Comparison of ENCODE assay signal across 18 mouse cellular contexts in genomic region chr7:115835005-115835404, GRCm38 (mm10).
"Had no signal": no experiment of that assay in that cellular context is flagged by ENCODE, and none has a peak within 500 bp of the region (broad histone marks: within the 10 kb centered on the region; RNA-seq: fewer than 3 reads in every experiment).

No protein-coding gene starts in this region.

- H3K27me3 ChIP-seq: midbrain, embryonic 12.5 days; neural tube, embryonic 13.5 days; neural tube, embryonic 15.5 days had no signal

- ATAC-seq: midbrain, embryonic 16.5 days had no signal

- H3K27ac ChIP-seq: midbrain, embryonic 10.5 days; midbrain, embryonic 12.5 days; neural tube, embryonic 13.5 days; neural tube, embryonic 15.5 days had no signal

- H3K9ac ChIP-seq: lung, embryonic 14.5 days; midbrain, embryonic 12.5 days; neural tube, embryonic 13.5 days; neural tube, embryonic 15.5 days had no signal

- DNase-seq: lung, adult 18-20 months; lung, embryonic 14.5 days; lung, postnatal 10 days; lung, postnatal 4 days; midbrain, embryonic 14.5 days; retina, postnatal 1 day; right cerebral cortex, adult 18-20 months; right cerebral cortex, postnatal 25 days; right cerebral cortex, postnatal 4 days; spleen, adult 18-20 months; thymus, adult 2 months; thymus, postnatal 25 days; thymus, postnatal 4 days had no signal

- H3K9me3 ChIP-seq: midbrain, embryonic 10.5 days; midbrain, embryonic 12.5 days; neural tube, embryonic 13.5 days; neural tube, embryonic 15.5 days had no signal

- H3K4me3 ChIP-seq: midbrain, embryonic 10.5 days; midbrain, embryonic 12.5 days; neural tube, embryonic 13.5 days; neural tube, embryonic 15.5 days had no signal

- H3K4me2 ChIP-seq: lung, embryonic 14.5 days; midbrain, embryonic 12.5 days; neural tube, embryonic 13.5 days; neural tube, embryonic 15.5 days had no signal

- H3K36me3 ChIP-seq: midbrain, embryonic 10.5 days; midbrain, embryonic 12.5 days; neural tube, embryonic 13.5 days; neural tube, embryonic 15.5 days had no signal
